Mouse (Mus musculus) gastrocnemius, postnatal 36 days (tissue): ENCODE results near the gene Hist4h4. TPM values are rescaled to one million over a fixed set of nuclear protein-coding genes. Genes with fewer than 3 reads are reported as not detected.

Experiments
- DNase-seq, 2 experiments: peaks; one replicate each; pipeline ENCODE4 v3.0.0; 2022
- intact Hi-C: fragments of 180-260 bp; cut with DNase I; formaldehyde crosslinking; loops from one replicate; pipeline ENCODE4 v1.15.1; 2025
- long read RNA-seq, 2 experiments: library from polyadenylated mRNA; stranded (forward); transcript quantifications; one replicate each; pipeline ENCODE4 v2.0.0; 2021
- total RNA-seq, 2 experiments: library from RNA; stranded (reverse); gene quantifications; 2 replicates each; pipeline ENCODE4 v1.2.3; 2021

Gene Hist4h4
- total RNA-seq: 1 to 10 TPM; 4.8 to 4.9 TPM
- long read RNA-seq, experiment 1, partial matches to known transcripts: 0 of 2 reads
- long read RNA-seq, experiment 1, other reads (novel, unspliced or antisense): 0 of 2 reads
- long read RNA-seq, experiment 2, partial matches to known transcripts: 0 of 1 reads
- long read RNA-seq, experiment 2, other reads (novel, unspliced or antisense): 0 of 1 reads

GRCm38 (mm10) chr6:136803739-136804633 is at the start of gene Hist4h4:
Hist4h4 (minus strand) TSS chr6:136804415.
- peak; percentile 93 to 99 for DNase-seq
- intact Hi-C loops: no loop called here

DNA sequence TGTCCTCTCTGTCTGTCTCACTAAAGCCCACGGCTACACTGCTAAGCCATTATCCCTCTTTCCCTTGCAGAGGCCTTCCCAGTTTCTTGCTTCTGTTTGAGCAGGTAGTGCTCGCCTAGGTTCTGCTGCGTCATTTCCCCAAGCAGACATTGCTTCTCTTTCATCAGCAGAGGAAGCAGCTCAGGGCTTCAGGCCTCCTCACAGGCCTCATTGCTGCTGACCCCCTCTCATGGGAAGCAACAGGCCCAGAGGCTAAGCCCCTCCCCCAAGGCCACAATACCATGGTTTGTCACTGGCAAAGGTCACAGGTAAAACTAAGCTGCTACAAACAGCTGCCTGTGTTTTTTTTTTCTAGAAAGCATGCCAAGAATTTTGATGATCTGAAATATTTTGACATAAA is 48.5 kb upstream of the Hist4h4 start:
- intact Hi-C loops: no loop called here
- no peak for DNase-seq

DNA sequence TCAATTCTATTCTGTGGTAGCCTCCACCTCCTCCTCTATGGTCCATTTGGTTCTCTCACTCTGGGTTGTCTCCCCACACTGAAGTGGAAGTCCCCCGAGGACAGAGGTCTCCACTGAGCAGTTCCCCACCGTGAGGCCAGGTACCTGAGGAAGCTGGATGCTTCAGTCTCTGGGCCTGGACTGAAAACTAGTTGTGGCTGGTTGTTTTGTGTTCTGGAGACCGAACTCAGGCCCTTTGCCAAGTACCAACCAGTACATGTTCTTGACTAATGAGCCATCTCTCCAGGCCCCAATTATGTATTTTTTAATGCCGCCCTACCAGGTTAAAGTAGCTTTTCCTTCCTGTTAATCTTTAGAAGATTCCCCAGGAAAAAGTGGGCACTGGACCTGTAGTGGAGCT is 48.1 kb upstream of the Hist4h4 start:
- DNase-seq: no peak
- intact Hi-C loops: no loop called here

DNA sequence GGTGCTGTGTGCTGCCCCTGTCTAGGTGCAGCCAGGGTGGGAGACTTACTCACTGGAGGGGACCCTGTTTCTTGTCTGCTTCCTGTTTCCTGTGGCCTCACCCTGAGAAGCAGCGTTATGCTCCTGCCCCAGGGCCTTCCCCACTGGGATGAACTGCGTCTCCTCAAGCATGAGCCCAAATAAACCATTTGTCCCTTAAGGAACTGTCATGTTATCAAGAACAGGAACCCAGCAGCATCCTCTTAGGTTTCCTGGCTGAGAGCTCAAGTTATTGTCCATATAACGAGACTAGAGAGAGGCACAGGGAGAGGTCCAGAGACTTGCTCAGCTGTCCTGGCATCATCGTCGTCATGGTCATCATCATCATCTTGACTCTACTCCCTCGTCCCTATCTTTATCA is 46.1 kb upstream of the Hist4h4 start:
- intact Hi-C loops: no loop called here
- DNase-seq: no peak

DNA sequence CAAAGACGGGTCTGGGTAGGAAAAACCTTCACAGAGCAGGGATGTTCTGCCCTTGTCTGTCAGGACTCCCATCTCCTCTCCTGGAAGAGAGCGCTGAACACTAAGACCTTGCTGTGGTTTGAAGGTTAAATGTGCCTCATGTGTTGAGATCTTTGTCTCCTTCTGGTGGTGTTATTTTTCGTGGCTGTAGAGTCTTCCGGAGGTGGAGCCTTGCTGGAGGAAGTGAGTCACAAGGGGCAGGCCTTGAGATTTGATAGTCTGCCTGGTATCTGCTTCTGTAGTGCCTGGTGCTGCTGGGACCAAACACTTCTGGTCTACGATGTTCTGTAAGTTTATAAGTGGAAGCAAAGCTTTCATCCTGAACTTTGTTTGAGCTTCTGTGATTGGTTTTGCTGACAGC is 44.8 kb upstream of the Hist4h4 start:
- DNase-seq: no peak
- intact Hi-C loops: no loop called here

GRCm38 (mm10) chr6:136848399-136848798 is 44.2 kb upstream of the Hist4h4 start:
- DNase-seq: no peak
- intact Hi-C loops: no loop called here

DNA sequence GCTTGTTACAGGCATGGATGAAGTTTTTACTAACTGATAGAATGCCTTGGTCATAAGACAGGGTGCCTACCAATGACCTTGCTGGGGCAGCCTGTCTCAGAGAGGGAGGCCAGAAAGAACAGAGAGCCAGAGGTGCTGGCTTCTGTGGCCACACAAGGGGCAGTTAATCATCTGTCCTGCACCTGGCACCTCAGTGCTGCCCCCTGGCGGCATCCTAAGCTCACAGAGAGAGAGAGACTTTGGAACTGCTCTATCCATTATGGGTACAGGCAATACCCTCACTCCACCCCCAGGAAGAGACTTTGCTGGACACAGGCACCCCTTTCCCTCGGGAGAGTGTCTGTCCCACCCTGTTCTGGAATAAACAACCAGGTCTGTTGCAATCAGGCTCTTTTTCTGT is 43.6 kb upstream of the Hist4h4 start:
- DNase-seq: peak; percentile 16 to 34
- intact Hi-C loops: no loop called here

DNA sequence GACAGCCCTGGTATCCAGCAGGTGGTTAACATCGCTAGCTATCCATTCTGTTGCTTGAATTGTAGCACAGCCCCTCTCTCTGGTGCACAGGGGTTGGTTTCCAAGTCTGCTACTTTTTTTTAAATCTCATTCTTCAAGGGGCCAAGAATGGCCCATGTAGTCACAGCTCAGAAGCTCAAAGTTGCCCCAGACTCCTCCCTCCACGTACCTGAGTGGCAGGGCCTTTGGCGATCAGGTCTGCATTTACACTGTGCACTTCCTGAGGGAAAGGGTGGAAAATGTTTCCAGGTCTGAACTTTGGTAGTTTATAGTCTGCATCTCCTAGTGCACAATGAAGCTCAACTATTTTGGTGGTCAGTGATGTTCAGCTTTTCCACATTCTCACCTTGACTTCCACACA is 43.1 kb upstream of the Hist4h4 start:
- DNase-seq: no peak
- intact Hi-C loops: no loop called here

DNA sequence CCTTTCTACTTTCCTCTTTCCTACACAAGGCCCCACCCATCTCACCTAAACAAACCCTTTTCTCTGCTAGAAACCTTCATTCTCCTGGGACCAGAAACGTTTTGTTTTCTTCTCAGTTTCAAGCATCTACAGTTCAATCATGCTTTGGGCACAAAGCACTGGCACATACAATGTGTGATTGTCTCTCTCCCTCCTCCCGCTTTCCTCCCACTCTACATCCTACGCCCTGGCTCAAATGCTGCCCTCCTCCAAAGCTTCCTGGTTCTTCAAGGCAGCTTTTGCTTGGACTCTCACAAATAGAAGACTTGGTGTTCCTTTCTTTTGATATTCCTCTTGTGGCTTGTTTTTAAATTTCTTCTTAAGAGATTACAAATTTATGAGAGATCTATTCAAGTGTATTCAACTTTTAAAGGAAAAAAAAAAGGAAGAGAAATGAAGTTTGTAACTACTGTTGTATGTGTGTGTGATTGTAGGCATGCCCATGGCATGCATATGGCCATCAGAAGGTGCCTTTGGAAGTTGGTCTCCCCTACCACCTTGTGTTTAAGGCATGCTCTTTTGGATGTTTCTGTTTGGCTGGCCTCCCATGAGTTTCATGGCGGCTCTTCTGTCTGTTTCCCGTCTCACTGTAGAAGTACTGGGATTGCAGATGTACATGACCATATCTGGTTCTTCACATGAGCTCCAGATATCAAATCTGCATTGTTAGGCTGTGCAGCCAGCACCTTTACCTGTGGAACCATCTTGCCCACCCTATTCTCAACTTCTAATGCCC is 41.7 kb upstream of the Hist4h4 start:
- intact Hi-C loops: no loop called here
- no peak for DNase-seq

DNA sequence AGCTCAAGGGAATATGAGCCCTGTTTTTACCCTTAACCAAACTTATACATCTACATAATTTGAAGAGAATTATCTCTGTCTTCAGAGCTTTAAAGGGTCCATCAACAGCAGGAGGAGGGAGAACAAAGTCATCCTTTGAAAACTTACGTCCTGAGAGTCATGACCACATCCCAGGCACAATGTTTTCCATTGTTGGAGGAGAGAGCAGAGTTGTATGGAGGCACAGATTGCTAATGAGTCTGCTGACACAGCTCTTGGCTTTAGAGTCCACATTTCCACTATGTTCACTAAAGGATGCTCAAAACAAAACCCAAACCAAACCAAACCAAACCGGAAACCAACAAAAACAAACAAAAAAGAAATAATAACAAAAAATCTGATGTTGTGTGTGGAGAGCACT is 40.7 kb upstream of the Hist4h4 start:
- intact Hi-C loops: no loop called here
- no peak for DNase-seq

GRCm38 (mm10) chr6:136837323-136837722 is 33.1 kb upstream of the Hist4h4 start:
- no peak for DNase-seq
- intact Hi-C loops: loop anchor here (5.0 kb wide), 1 partner anchor 730 kb away; no protein-coding TSS in a partner anchor

DNA sequence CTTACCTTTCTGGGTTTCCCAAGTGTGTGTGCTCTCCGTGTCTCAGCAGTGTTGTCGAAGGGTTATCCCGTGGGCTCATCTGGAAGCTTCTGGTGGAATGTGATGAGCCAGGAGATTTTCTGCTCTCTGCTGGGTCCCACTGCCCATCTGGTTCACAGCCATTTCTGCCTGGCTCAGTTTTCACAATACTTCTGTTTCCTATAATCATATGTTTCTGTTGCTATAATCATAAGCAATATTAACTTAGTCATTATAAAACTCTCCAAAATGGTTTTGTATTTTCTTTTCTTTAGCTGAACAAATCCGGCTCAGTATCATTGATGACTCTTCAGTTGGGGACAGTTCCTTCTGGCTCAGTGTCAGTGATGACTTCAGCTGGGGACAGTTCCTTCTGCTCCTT is 31.1 kb upstream of the Hist4h4 start, which contains the start of gene Smco3:
Gene Smco3, minus strand, starts transcription at position 101 of the 400 bp plus-strand sequence.
- no peak for DNase-seq
- intact Hi-C loops: loop anchor here (5.0 kb wide), 1 partner anchor 732 kb away; no protein-coding TSS in a partner anchor

- DNase-seq: no peak
- intact Hi-C loops: no loop called here
Observed at GRCm38 (mm10) chr6:136831712-136832111, 27.5 kb upstream of the Hist4h4 start.

GRCm38 (mm10) chr6:136828681-136829080 is 24.5 kb upstream of the Hist4h4 start:
- no peak for DNase-seq
- intact Hi-C loops: no loop called here

GRCm38 (mm10) chr6:136827881-136828561 is 23.8 kb upstream of the Hist4h4 start, which contains the start of gene Wbp11:
Wbp11 (minus strand) TSS chr6:136828233.
- peak; percentile 94 for DNase-seq
- intact Hi-C loops: loop anchor here (2.0 kb wide), 1 partner anchor 19 kb away; the partner anchor contains the start of gene H2afj

DNA sequence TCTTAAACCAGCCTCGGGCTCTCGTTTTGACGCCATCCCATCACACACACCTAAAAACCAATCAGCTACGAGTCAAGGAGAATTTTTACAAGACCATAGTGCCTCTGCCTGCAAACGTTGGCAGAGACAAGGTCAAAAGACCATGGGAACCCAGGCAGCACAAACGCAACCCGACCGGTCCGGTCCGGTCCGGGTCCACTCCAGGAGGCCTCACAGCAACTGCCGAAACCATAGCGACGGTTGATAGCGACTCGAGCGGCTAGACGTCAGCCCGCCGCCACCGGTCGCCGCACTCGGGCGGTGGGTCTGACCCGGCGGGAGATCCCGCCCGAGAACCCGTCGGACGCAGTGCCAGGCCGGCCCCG is 23.3 kb upstream of the Hist4h4 start, which contains the start of gene BC049715:
Gene BC049715, plus strand, starts transcription at position 111 of the 365 bp plus-strand sequence.
- intact Hi-C loops: loop anchor here (2.0 kb wide), 1 partner anchor 19 kb away; the partner anchor contains the start of gene H2afj

GRCm38 (mm10) chr6:136827116-136827515 is 22.9 kb upstream of the Hist4h4 start:
- intact Hi-C loops: loop anchor here (2.0 kb wide), 1 partner anchor 18 kb away; the partner anchor contains the start of gene H2afj
- no peak for DNase-seq

More for the DNA sequence above, 23.3 kb upstream of the Hist4h4 start, which contains the start of gene BC049715:
- DNase-seq: no peak

DNA sequence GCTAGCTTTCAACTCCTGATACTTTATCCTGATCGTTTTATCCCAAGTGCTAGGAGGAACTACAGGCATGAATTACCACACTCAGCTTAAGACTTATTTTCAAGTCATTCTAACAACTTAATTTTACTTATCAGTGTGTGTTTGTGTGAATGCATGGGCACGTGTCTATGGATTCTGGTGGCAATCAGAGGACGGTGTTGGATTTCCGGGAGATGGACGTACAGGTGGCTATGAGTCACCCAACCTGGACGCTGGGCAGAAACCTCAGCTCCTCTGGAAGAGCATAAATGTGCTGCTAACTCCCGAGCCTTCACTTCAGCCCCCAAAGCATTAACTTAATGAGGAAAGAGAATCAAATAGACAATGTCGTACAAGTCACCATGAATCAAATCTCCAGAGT is 20.8 kb upstream of the Hist4h4 start:
- intact Hi-C loops: no loop called here

GRCm38 (mm10) chr6:136821086-136821485 is 16.9 kb upstream of the Hist4h4 start:
- intact Hi-C loops: no loop called here
- no peak for DNase-seq

More for the DNA sequence above, 20.8 kb upstream of the Hist4h4 start:
- no peak for DNase-seq

DNA sequence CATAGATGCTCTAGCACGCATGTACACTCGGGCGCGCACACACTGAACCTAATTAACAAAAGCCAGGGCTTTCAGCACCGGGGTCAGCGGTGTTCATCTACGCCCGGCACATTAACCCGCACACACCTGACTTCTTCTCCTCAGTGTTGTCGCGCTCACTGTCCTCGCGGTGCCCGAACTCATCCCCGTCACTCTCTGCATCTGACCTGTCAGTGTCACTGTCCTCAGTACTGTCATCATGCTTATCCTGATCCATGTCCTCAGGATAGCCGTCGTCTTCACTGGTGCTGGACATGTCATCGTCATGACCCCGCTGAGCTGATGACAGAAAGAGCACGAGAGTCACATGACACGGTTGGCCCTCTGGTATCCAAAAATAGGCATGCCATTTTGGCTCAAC is 16.2 kb upstream of the Hist4h4 start:
- no peak for DNase-seq
- intact Hi-C loops: no loop called here
